Mouse (Mus musculus) midbrain, embryonic 15.5 days (tissue): ENCODE results near the gene Gse1. TPM values are rescaled to one million over a fixed set of nuclear protein-coding genes. Genes with fewer than 3 reads are reported as not detected.

ENCODE experiments used
- ATAC-seq: fragments of 200-750 bp; cut with Nextera tagmentation; replicated peaks from 2 replicates; pipeline ENCODE4 v1.8.0; 2017; ENCODE audit warnings: moderate TSS enrichment
- H3K27ac ChIP-seq: fragments of 300-500 bp; sonication (generic); 2 replicates; pipeline ENCODE4 v1.5.1; 2015; ENCODE audit warnings: mild to moderate bottlenecking, inconsistent platforms
- H3K27me3 ChIP-seq: fragments of 300-500 bp; sonication (generic); replicated peaks from 2 replicates; pipeline ENCODE4 v1.6.1; 2015; ENCODE audit warnings: inconsistent platforms
- H3K36me3 ChIP-seq: fragments of 300-500 bp; sonication (generic); replicated peaks from 2 replicates; pipeline ENCODE4 v1.6.1; 2015; ENCODE audit warnings: inconsistent platforms
- H3K4me1 ChIP-seq: fragments of 300-500 bp; sonication (generic); 2 replicates; pipeline ENCODE4 v1.6.1; 2015; ENCODE audit warnings: inconsistent platforms
- H3K4me2 ChIP-seq: fragments of 300-500 bp; sonication (generic); 2 replicates; pipeline ENCODE4 v1.6.1; 2015; ENCODE audit warnings: inconsistent platforms, mild to moderate bottlenecking, moderate library complexity
- H3K4me3 ChIP-seq: fragments of 300-500 bp; sonication (generic); 2 replicates; pipeline ENCODE4 v1.5.1; 2015; ENCODE audit warnings: mild to moderate bottlenecking, inconsistent platforms
- H3K9ac ChIP-seq: fragments of 300-500 bp; sonication (generic); 2 replicates; pipeline ENCODE4 v1.6.1; 2015; ENCODE audit warnings: mild to moderate bottlenecking, inconsistent platforms
- H3K9me3 ChIP-seq: fragments of 300-500 bp; sonication (generic); 2 replicates; pipeline ENCODE4 v1.6.1; 2016; ENCODE audit warnings: inconsistent platforms
- WGBS: fragments of 180-500 bp; shearing (Covaris S2); methylation state at CpG from one replicate; pipeline ENCODE4 v1.1.7; 2015; ENCODE audit warnings: mixed read lengths; 5-methylcytosine and 5-hydroxymethylcytosine counted together
- polyA plus RNA-seq: library from polyadenylated mRNA; unstranded; fragments of >200 nt; fragmentation: Nextera tagmentation; extraction: Ambion mirVana; gene quantifications from 2 replicates; pipeline ENCODE4 v1.2.1, GENCODE M21; 2015

Gse1 gene
- polyA plus RNA-seq, 1 experiment from 2014 or later: 21.2 TPM

GRCm38 (mm10) chr8:120371725-120372457, 143.6 kb downstream of the Gse1 start:
- Histone ChIP-seq H3K9me3 (no peaks in the 10 kb centered on the region), H3K9ac (no peak overlapping the region), H3K27me3 (no peaks in the 10 kb centered on the region), H3K4me2 (no peak overlapping the region), H3K36me3 (no peaks in the 10 kb centered on the region), H3K4me1 (peaks cover 26% of the 10 kb centered on the region), H3K27ac (no peak overlapping the region), H3K4me3 (no peak overlapping the region)
- WGBS: 66% methylated on average over 8 of the region's 8 CpGs
- no peak for ATAC-seq

- no peak for ATAC-seq
- Histone ChIP-seq H3K4me3 (no peak overlapping the region), H3K36me3 (no peaks in the 10 kb centered on the region), H3K4me2 (no peak overlapping the region), H3K4me1 (peaks cover 34% of the 10 kb centered on the region), H3K9ac (no peak overlapping the region), H3K27ac (no peak overlapping the region), H3K9me3 (no peaks in the 10 kb centered on the region), H3K27me3 (no peaks in the 10 kb centered on the region)
- 90% methylated on average over 6 of the region's 6 CpGs for WGBS
Measured at GRCm38 (mm10) chr8:120372684-120373083, 144.4 kb downstream of the Gse1 start.

GRCm38 (mm10) chr8:120373621-120374020, 145.4 kb downstream of the Gse1 start:
- no peaks in the 10 kb centered on the region for H3K9me3 ChIP-seq
- no peak overlapping the region for H3K9ac ChIP-seq
- no peak for ATAC-seq
- H3K4me2 ChIP-seq: no peak overlapping the region
- peaks cover 38% of the 10 kb centered on the region for H3K4me1 ChIP-seq
- no peaks in the 10 kb centered on the region for H3K27me3 ChIP-seq
- no peak overlapping the region for H3K4me3 ChIP-seq
- no peaks in the 10 kb centered on the region for H3K36me3 ChIP-seq
- H3K27ac ChIP-seq: no peak overlapping the region
- 76% methylated on average over 3 of the region's 3 CpGs for WGBS

- H3K36me3 ChIP-seq: no peaks in the 10 kb centered on the region
- no peak overlapping the region for H3K4me2 ChIP-seq
- 77% methylated on average over 1 of the region's 1 CpGs for WGBS
- H3K4me1 ChIP-seq: peaks cover 39% of the 10 kb centered on the region
- no peaks in the 10 kb centered on the region for H3K27me3 ChIP-seq
- H3K9ac ChIP-seq: no peak overlapping the region
- no peak for ATAC-seq
- no peaks in the 10 kb centered on the region for H3K9me3 ChIP-seq
- no peak overlapping the region for H3K27ac ChIP-seq
- H3K4me3 ChIP-seq: no peak overlapping the region
Measured at GRCm38 (mm10) chr8:120374070-120374469, 145.8 kb downstream of the Gse1 start.

- Histone ChIP-seq H3K4me1 (peaks cover 42% of the 10 kb centered on the region), H3K27ac (0 out of 2 replicates have a peak overlapping the region, but pooled peaks have one; percentile 14), H3K4me2 (no peak overlapping the region), H3K36me3 (no peaks in the 10 kb centered on the region), H3K9me3 (no peaks in the 10 kb centered on the region), H3K4me3 (no peak overlapping the region), H3K9ac (no peak overlapping the region), H3K27me3 (no peaks in the 10 kb centered on the region)
- ATAC-seq: no peak
- 41% methylated on average over 9 of the region's 9 CpGs for WGBS
Measured at GRCm38 (mm10) chr8:120374514-120374913, 146.3 kb downstream of the Gse1 start.

- no peak for ATAC-seq
- Histone ChIP-seq H3K27ac (no peak overlapping the region), H3K4me2 (no peak overlapping the region), H3K27me3 (no peaks in the 10 kb centered on the region), H3K4me1 (peaks cover 44% of the 10 kb centered on the region), H3K9ac (no peak overlapping the region), H3K4me3 (no peak overlapping the region), H3K36me3 (no peaks in the 10 kb centered on the region), H3K9me3 (no peaks in the 10 kb centered on the region)
- WGBS: 48% methylated on average over 5 of the region's 5 CpGs
Measured at GRCm38 (mm10) chr8:120375170-120375569, 146.9 kb downstream of the Gse1 start.

GRCm38 (mm10) chr8:120376215-120376614, 148.0 kb downstream of the Gse1 start:
- no peak overlapping the region for H3K9ac ChIP-seq
- H3K36me3 ChIP-seq: no peaks in the 10 kb centered on the region
- H3K27ac ChIP-seq: no peak overlapping the region
- no peak overlapping the region for H3K4me3 ChIP-seq
- H3K4me2 ChIP-seq: no peak overlapping the region
- peaks cover 55% of the 10 kb centered on the region for H3K4me1 ChIP-seq
- H3K9me3 ChIP-seq: no peaks in the 10 kb centered on the region
- ATAC-seq: no peak
- no peaks in the 10 kb centered on the region for H3K27me3 ChIP-seq
- 36% methylated on average over 4 of the region's 4 CpGs for WGBS

- ATAC-seq: no peak
- 51% methylated on average over 22 of the region's 22 CpGs for WGBS
- Histone ChIP-seq H3K4me1 (peaks cover 63% of the 10 kb centered on the region), H3K4me3 (no peak overlapping the region), H3K27ac (no peak overlapping the region), H3K9me3 (no peaks in the 10 kb centered on the region), H3K4me2 (no peak overlapping the region), H3K9ac (no peak overlapping the region), H3K36me3 (no peaks in the 10 kb centered on the region), H3K27me3 (no peaks in the 10 kb centered on the region)
Measured at GRCm38 (mm10) chr8:120376847-120377802, 148.9 kb downstream of the Gse1 start.

- H3K4me3 ChIP-seq: no peak overlapping the region
- peaks cover 70% of the 10 kb centered on the region for H3K4me1 ChIP-seq
Measured at GRCm38 (mm10) chr8:120377803-120378189, 149.5 kb downstream of the Gse1 start.

GRCm38 (mm10) chr8:120378306-120378705, 150.1 kb downstream of the Gse1 start:
- Histone ChIP-seq H3K27ac (no peak overlapping the region), H3K4me1 (peaks cover 75% of the 10 kb centered on the region), H3K36me3 (no peaks in the 10 kb centered on the region), H3K9ac (no peak overlapping the region), H3K9me3 (no peaks in the 10 kb centered on the region), H3K4me3 (no peak overlapping the region), H3K27me3 (no peaks in the 10 kb centered on the region), H3K4me2 (no peak overlapping the region)
- no peak for ATAC-seq
- 46% methylated on average over 16 of the region's 16 CpGs for WGBS

More at GRCm38 (mm10) chr8:120377803-120378189, 149.5 kb downstream of the Gse1 start:
- ATAC-seq: no peak
- Histone ChIP-seq H3K27ac (no peak overlapping the region), H3K9ac (no peak overlapping the region), H3K9me3 (no peaks in the 10 kb centered on the region), H3K27me3 (no peaks in the 10 kb centered on the region), H3K4me2 (no peak overlapping the region), H3K36me3 (no peaks in the 10 kb centered on the region)
- WGBS: 71% methylated on average over 7 of the region's 7 CpGs

- Histone ChIP-seq H3K27ac (no peak overlapping the region), H3K9me3 (no peaks in the 10 kb centered on the region), H3K4me2 (no peak overlapping the region), H3K9ac (no peak overlapping the region), H3K36me3 (no peaks in the 10 kb centered on the region), H3K4me1 (peaks cover 80% of the 10 kb centered on the region), H3K27me3 (no peaks in the 10 kb centered on the region), H3K4me3 (no peak overlapping the region)
- ATAC-seq: no peak
- 51% methylated on average over 3 of the region's 3 CpGs for whole genome bisulfite sequencing
Measured at GRCm38 (mm10) chr8:120379015-120379414, 150.8 kb downstream of the Gse1 start.

- Histone ChIP-seq H3K4me3 (no peak overlapping the region), H3K36me3 (no peaks in the 10 kb centered on the region), H3K9ac (no peak overlapping the region), H3K27ac (peak overlapping the region; percentile 74), H3K9me3 (no peaks in the 10 kb centered on the region), H3K27me3 (no peaks in the 10 kb centered on the region), H3K4me1 (peaks cover 66% of the 10 kb centered on the region), H3K4me2 (no peak overlapping the region)
- no peak; the same call in 1 of the 2 replicates for ATAC-seq
- WGBS: 7% methylated on average over 4 of the region's 4 CpGs
Measured at GRCm38 (mm10) chr8:120381865-120382264, 153.6 kb downstream of the Gse1 start.
